Mouse (Mus musculus) heart, postnatal 4 days (tissue): ENCODE data around the gene Hoxb4. TPM values are rescaled to one million over a fixed set of nuclear protein-coding genes. Genes with fewer than 3 reads are reported as not detected.

Experiments used
- DNase-seq: peaks from one replicate; pipeline ENCODE4 v3.0.0; 2021
- microRNA-seq, 2 experiments: library from miRNA; unstranded; fragments of <30 nt; microRNA quantifications; one replicate each; pipeline ENCODE4 v1.2.0; 2021 to 2022
- total RNA-seq, 2 experiments: library from RNA; stranded (reverse); gene quantifications; 2 replicates each; pipeline ENCODE4 v1.2.3; 2021

Hoxb4 gene
- total RNA-seq, 2 experiments from 2014 or later: 0.74 to 1.0 TPM

DNA sequence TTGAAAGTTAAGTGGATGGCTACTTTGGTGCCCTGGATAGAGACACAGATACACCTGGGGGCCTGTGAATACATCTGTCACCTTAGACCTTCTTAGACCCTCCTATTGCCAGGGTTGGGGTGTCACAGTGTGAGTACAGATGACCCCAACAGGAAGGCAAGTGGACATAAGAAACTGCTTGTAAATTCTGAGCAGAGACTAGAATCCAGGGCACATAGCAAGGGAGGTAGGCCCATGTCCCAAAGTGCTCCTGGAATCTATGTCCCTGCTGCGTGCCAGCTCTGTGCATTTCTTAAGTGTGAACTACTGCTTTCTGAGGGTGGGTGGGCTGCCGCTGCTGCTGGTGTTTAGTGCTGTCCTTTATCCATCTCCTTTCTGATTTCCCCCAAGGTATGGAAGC is 32.7 kb downstream of the Hoxb4 start:
- DNase-seq: no peak

- DNase-seq: no peak
Measured at GRCm38 (mm10) chr11:96351312-96351711, 33.2 kb downstream of the Hoxb4 start.

DNA sequence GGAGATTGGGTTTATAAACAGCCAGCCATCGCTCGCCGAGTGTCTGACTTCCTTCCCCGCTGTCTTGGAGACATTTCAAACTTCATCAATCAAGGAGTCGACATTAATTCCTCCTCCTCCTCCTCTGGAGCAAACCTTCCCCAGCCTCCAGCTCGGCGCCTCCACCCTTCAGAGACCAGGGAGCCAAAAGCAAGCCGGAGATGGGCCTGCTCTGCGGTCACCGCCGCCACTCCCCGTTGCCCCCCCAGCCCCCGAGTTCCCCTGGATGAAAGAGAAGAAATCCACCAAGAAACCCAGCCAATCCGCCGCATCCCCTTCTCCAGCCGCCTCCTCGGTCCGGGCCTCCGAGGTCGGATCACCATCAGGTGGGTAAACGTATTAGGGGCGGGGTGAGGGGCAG is 33.8 kb downstream of the Hoxb4 start:
- peak; percentile 24 for DNase-seq

DNA sequence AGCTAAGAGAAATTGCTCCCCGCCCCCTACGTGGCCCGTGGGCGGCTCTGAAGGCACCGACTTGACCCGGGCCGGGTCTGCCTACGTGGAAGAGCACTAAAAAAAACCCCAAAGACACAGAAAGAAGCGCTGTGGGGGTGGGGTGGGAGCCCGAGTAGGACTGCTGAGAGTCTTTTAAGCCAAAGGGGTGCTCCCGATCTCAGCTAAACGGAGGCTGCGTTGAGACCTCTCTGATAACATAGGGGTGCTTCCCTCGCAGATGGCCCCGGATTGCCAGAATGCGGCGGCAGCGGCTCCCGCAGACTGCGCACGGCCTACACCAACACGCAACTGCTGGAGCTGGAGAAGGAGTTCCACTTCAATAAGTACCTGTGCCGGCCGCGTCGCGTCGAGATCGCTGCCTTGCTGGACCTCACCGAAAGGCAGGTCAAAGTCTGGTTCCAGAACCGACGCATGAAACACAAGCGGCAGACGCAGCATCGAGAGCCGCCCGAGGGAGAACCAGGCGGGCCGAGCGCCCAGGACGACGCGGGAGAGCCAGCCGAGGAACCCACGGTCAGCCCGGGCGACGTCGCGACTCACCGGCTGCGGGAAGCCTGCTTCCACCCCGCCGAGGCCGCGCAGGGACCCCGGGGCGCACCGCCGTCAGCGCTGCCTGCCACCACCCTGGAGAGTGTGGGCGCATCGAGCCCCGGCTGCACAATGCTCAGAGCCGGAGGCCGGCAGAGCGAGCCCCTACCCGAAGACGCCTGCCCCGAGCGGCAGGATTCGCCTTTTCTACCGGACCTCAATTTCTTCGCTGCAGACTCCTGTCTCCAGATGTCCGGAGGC is 34.8 kb downstream of the Hoxb4 start:
- peak; percentile 33 for DNase-seq

DNA sequence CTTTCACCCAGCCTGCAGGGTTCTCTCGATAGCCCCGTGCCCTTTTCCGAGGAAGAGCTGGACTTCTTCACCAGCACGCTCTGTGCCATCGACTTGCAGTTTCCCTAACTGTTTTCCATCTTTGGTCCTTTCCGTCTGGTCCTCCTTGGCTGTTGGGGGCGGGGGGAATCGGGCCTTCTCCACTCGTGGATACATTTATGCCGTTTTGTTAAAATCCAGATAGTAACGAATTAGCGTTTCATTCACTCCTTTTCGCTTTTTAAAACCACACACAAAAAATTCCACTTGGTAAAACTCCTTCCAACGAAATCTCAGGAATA is 35.4 kb downstream of the Hoxb4 start:
- peak; percentile 21 for DNase-seq

- no peak for DNase-seq
Measured at GRCm38 (mm10) chr11:96353939-96354338, 35.9 kb downstream of the Hoxb4 start.

GRCm38 (mm10) chr11:96354376-96354775 is 36.3 kb downstream of the Hoxb4 start:
- DNase-seq: peak; percentile 22

DNA sequence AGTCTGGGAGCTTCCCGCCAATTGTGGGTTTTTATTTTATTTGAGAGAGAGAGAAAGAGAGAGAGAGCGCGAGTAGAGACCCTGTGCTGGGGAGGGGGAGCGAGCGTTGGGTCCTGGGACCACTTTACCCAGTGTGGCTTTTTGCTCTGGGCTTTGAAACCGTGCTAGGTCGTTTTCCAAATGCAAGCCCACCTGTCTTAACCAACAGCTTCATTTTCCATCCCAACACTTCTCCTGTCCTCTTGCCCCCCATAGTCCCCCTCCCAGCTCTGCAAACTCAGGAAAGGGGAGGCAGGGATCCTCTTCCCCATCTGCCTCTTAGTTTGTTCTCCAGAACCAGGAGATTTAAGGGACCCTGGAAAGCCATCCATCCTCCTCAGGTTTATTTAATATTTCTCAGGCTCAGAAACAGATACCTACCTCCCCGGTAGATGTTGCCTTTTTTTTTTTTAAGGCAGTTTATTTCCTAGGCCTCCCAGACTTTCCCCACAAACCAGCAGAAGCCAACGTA is 36.8 kb downstream of the Hoxb4 start:
- DNase-seq: no peak

DNA sequence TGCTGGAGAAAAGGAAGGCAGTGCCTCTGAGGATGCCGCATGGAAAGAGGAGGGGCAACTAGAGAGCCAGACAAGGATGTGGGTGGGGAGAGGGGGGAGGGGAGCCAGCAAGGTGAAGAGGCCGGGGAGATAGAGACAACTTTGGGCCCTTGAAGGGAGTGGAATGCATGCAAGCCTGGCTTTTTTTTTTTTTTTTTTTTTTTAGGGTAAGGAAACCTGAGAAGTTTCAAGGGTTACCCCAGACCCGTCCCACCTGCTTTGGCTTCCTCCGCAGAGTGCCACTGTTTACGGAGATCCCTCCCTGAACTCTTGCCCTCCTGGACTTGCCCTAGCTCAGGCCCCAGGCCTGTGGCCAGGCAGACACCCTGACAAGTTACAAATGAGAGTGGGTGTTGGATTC is 45.7 kb downstream of the Hoxb4 start:
- DNase-seq: no peak

DNA sequence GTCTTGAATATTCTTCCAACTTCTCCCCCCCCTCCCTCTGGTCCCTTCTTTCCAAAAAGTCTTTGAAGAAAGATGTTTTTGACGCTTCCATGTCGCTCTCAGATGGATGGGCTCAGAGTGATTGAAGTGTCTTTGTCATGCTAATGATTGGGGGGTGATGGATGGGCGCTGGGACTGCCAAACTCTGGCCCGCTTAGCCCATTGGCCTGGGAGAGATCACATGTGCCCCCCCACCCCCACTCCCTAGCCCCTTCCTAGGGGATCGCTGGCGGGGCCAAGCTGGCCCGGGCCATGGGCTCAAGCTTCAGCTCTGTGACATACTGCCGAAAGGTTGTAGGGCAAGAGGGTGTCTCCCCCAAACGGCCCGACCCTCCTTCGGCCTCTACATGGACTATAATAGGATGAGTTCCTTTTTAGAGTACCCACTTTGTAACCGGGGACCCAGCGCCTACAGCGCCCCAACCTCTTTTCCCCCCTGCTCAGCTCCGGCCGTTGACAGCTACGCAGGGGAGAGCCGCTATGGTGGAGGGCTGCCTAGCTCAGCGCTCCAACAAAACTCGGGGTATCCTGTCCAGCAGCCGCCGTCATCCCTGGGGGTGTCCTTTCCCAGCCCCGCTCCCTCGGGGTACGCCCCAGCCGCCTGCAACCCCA is 47.5 kb downstream of the Hoxb4 start, which contains the start of gene Hoxb1:
Hoxb1 (plus strand) TSS at position 312 of the 651 bp plus-strand sequence.
- DNase-seq: no peak

DNA sequence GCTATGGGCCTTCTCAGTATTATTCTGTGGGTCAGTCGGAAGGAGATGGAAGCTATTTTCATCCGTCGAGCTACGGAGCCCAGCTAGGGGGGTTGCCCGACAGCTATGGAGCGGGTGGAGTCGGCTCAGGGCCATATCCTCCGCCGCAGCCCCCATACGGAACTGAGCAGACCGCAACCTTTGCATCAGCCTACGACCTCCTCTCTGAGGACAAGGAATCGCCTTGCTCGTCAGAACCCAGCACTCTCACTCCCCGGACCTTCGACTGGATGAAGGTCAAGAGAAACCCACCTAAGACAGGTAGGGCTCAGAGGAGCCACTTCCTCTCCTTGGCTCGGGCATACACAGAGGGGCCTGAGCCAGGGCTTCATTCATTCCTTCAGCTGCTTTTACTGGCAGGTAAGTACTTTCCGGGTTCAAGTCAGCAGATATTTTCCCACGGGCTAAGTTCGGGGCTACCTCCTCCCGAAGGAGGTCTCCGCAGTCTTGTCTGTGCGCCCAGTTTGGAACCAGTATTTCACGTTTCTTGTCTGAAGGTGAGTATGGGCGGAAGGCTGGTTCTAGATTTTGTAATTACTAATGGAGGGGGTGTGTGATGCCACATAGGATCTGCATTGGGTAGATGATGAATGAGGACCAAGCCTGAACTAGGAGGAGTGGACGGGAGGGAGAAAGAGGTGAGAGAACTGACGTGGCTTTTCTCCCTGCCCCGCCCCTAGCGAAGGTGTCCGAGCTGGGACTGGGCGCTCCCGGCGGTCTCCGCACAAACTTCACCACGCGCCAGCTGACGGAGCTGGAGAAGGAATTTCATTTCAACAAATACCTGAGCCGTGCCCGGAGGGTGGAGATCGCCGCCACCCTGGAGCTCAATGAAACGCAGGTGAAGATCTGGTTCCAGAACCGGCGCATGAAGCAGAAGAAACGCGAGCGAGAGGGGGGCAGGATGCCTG is 48.3 kb downstream of the Hoxb4 start:
- DNase-seq: no peak

DNA sequence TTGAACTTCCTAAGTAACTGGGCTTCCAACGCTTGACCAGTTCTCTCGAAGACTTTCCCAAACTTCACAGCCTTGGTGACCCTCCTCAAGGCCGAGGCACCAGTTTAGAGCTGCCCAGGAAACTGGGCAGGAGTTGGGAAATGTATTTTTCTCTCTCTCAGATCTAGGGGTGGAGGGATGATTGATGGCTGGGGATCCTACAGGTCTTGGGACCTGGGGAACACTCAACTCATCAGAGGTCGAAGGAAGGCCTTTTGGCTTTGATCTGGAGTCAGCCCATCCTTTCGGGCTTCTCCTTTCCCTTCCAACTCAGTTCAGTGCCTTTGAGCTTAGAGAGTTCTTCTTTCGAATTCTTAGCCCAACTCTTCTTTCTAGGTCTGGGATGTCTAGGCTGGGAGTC is 49.1 kb downstream of the Hoxb4 start:
- no peak for DNase-seq

DNA sequence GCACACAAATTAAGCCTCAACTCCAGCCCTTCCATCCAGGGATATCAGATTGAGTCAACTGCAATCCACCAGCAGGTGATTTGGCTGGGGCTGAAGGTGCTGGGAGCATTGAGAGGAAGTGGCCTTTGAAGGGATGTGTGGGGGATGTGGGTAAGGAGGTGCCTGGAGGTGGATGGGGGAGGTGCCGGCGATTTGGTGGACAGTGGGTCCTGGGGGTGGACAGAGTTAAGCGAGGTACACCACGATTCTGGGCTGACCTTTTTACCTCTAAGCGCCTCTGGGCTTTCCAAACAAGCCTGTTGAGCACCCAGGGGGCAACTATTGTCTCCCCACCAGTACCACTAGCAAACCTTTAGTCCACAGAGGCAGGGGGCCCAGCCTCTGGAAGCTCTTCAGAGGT is 50.6 kb downstream of the Hoxb4 start:
- no peak for DNase-seq

DNA sequence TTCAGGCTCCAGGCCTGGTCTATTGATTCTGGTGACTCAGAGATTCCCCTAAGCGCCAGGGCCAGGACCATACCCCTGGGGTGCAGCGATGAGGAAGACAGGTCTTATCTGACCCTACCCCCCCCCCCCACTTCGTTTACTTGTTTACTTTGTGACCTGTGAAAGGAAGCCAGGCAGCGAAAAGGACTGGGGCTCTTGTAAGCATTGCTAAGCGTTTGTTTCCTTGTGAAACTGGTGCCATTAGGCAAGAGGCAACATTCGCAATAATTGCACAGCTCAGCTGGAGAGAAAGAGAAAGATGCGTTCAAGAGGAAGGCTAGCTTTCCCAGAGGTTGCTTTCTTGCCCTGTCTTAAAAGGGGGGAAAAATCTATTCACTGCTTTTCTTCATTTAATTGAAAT is 51.1 kb downstream of the Hoxb4 start:
- no peak for DNase-seq

Small RNAs within 50 kb of the gene (microRNA-seq; reads per million reads assigned to microRNA genes)
- gene Mir10a: 916 to 952 reads per million in 2 experiments

Other genes starting within 250 kb of the Hoxb4 start
- gene Atp5g1, start 242.6 kb upstream of the Hoxb4 start, total RNA-seq: 1,000 to 10,000 TPM; 2,269 to 2,363 TPM
- not detected for gene Calcoco2, start 206.3 kb upstream of the Hoxb4 start, total RNA-seq
- not detected for gene Ttll6, start 184.5 kb upstream of the Hoxb4 start, total RNA-seq
- gene Hoxb13, start 124.0 kb upstream of the Hoxb4 start, total RNA-seq: not detected
- gene Hoxb9, start 46.8 kb upstream of the Hoxb4 start, total RNA-seq: not detected
- not detected for gene Hoxb8, start 36.4 kb upstream of the Hoxb4 start, total RNA-seq
- under 1 TPM in 1 of 2 experiments, not detected in 1; 0.24 TPM for gene Hoxb7, start 31.6 kb upstream of the Hoxb4 start, total RNA-seq
- gene Hoxb6, start 25.8 kb upstream of the Hoxb4 start, total RNA-seq: not detected
- gene Hoxb5, start 14.9 kb upstream of the Hoxb4 start, total RNA-seq: under 1 TPM in 1 of 2 experiments, not detected in 1; 0.32 TPM
- 1 to 10 TPM; 1.4 to 1.5 TPM for gene Hoxb3, start 5.1 kb downstream of the Hoxb4 start, total RNA-seq
- gene Hoxb2, start 32.3 kb downstream of the Hoxb4 start, total RNA-seq: 1 to 10 TPM; 1.3 to 2.2 TPM
- not detected for gene Hoxb1, start 47.5 kb downstream of the Hoxb4 start, total RNA-seq
- gene Skap1, start 146.3 kb downstream of the Hoxb4 start, total RNA-seq: under 1 TPM in 1 of 2 experiments, not detected in 1; 0.29 TPM